Mouse (Mus musculus) ES-Bruce4 (cell line): ENCODE results near the gene Cdh13. TPM values are rescaled to one million over a fixed set of nuclear protein-coding genes. Genes with fewer than 3 reads are reported as not detected.

Experiments
- H3K27ac ChIP-seq: 2 replicates; pipeline ENCODE4 v1.5.1; 2012; ENCODE audit warnings: low read length, inconsistent platforms; ENCODE audit not compliant: insufficient read depth
- H3K27me3 ChIP-seq: 2 replicates; pipeline ENCODE4 v1.6.1; 2012; ENCODE audit warnings: mild to moderate bottlenecking, low read length, inconsistent platforms; ENCODE audit not compliant: control insufficient read depth, poor library complexity, insufficient read depth, severe bottlenecking
- H3K36me3 ChIP-seq: 2 replicates; pipeline ENCODE4 v1.6.1; 2012; ENCODE audit warnings: inconsistent platforms, mild to moderate bottlenecking, low read length, moderate library complexity; ENCODE audit not compliant: control insufficient read depth, poor library complexity, insufficient read depth, severe bottlenecking
- H3K4me1 ChIP-seq: one replicate; pipeline ENCODE4 v1.8.1; 2011; ENCODE audit warnings: low read length; ENCODE audit not compliant: control insufficient read depth, insufficient read depth
- H3K4me3 ChIP-seq: 2 replicates; pipeline ENCODE4 v1.5.1; 2011; ENCODE audit warnings: low read depth, mild to moderate bottlenecking, low read length
- H3K9ac ChIP-seq: 2 replicates; pipeline ENCODE4 v1.6.1; 2012; ENCODE audit warnings: low read depth, mild to moderate bottlenecking, inconsistent platforms; ENCODE audit not compliant: poor library complexity, severe bottlenecking
- H3K9me3 ChIP-seq: replicated peaks from 2 replicates; pipeline ENCODE4 v1.6.1; 2012; ENCODE audit warnings: mild to moderate bottlenecking, low read length, inconsistent platforms; ENCODE audit not compliant: control insufficient read depth, poor library complexity, insufficient read depth, severe bottlenecking
- CTCF ChIP-seq: IDR thresholded peaks from one replicate; pipeline ENCODE4 v1.8.1; 2011; ENCODE audit warnings: low read depth, low read length
- EP300 ChIP-seq: IDR thresholded peaks from 2 replicates; pipeline ENCODE4 v1.6.1; 2011; ENCODE audit warnings: low read depth, low read length; ENCODE audit not compliant: insufficient read depth
- POLR2A ChIP-seq: IDR thresholded peaks from one replicate; pipeline ENCODE4 v1.8.1; 2011; ENCODE audit warnings: low read length; ENCODE audit not compliant: insufficient read depth
- polyA plus RNA-seq: library from polyadenylated mRNA; stranded (reverse); fragments of >200 nt; gene quantifications from 2 replicates; pipeline ENCODE4 v1.2.4, GENCODE M21; 2011; ENCODE audit warnings: low read depth; ENCODE audit not compliant: missing spikeins, insufficient read depth, insufficient read length

Gene Cdh13
- polyA plus RNA-seq, 1 experiment, result 2.0 TPM

DNA sequence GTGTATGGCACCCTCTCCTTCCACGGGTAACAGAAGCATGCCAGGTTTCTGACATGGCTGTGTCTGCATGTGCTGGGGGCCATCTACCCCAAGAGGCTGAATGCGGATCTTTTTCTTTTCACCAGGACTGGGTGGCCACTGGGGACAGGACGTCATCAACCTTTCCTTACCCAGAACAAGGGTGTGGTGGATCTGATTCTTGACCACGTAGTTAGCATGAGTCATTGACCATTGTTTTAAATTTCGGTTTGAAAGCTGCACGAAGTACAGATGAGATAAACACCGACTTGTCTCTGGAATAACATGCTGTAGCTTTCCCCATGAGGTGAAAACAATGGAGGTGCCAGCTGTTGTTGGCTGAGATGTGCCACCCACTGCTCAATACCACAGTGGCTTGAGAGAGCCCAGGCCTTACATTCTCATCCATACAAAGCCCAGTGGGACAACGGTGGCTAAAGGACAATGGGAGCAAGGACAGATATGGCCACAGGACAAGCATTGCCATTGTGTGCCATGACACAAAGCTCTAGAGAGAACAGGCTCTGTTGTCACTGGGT is 161.2 kb downstream of the Cdh13 start:
- no peak overlapping the region for H3K9ac ChIP-seq
- H3K27ac ChIP-seq, result no peak overlapping the region
- H3K9me3 ChIP-seq, result no peaks in the 10 kb centered on the region
- H3K4me3 ChIP-seq, result no peak overlapping the region
- H3K36me3 ChIP-seq, result no peaks in the 10 kb centered on the region
- no peaks in the 10 kb centered on the region; the same call in 1 of the 2 replicates for H3K27me3 ChIP-seq
- TF ChIP-seq EP300, result no peak
- TF ChIP-seq CTCF, result no peak
- TF ChIP-seq POLR2A, result no peak
- no peaks in the 10 kb centered on the region for H3K4me1 ChIP-seq

- TF ChIP-seq POLR2A (no peak), CTCF (no peak)
- Histone ChIP-seq H3K27me3 (no peaks in the 10 kb centered on the region; the same call in 1 of the 2 replicates), H3K4me1 (no peaks in the 10 kb centered on the region), H3K36me3 (no peaks in the 10 kb centered on the region), H3K9ac (no peak overlapping the region), H3K4me3 (no peak overlapping the region), H3K9me3 (no peaks in the 10 kb centered on the region), H3K27ac (no peak overlapping the region)
Observed at GRCm38 (mm10) chr8:118446516-118446915, 163.0 kb downstream of the Cdh13 start.

- Histone ChIP-seq H3K4me1 (no peaks in the 10 kb centered on the region), H3K9me3 (no peaks in the 10 kb centered on the region), H3K27ac (no peak overlapping the region), H3K36me3 (no peaks in the 10 kb centered on the region), H3K27me3 (no peaks in the 10 kb centered on the region; the same call in 1 of the 2 replicates), H3K4me3 (no peak overlapping the region), H3K9ac (no peak overlapping the region)
- TF ChIP-seq CTCF (no peak), EP300 (no peak), POLR2A (no peak)
Observed at GRCm38 (mm10) chr8:118448011-118448410, 164.5 kb downstream of the Cdh13 start.

GRCm38 (mm10) chr8:118452445-118453103 is 169.0 kb downstream of the Cdh13 start:
- Histone ChIP-seq H3K4me1 (no peaks in the 10 kb centered on the region), H3K9me3 (no peaks in the 10 kb centered on the region), H3K4me3 (no peak overlapping the region), H3K36me3 (no peaks in the 10 kb centered on the region), H3K27ac (no peak overlapping the region), H3K27me3 (no peaks in the 10 kb centered on the region), H3K9ac (no peak overlapping the region)
- no peak for TF ChIP-seq POLR2A
- no peak for TF ChIP-seq EP300
- no peak for TF ChIP-seq CTCF

DNA sequence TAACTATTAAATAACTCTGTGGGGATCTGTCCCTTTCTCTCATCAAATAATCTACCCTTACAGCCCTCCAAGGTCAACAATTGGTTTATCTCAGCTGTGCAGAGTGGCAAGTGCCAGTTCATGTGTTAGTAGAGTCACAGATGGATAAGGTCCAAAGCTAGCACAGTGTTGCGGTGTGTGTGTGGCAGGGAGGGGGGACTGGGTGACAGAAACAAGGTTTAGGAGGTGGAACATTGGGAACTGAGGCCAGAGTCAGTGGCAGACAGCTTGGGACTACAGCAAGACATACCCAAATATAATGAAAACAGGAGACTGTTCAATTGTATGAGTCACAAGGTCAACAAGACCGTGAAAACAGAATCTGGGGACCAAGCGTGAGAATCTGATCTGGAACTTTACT is 171.7 kb downstream of the Cdh13 start:
- H3K4me3 ChIP-seq, result no peak overlapping the region
- no peaks in the 10 kb centered on the region for H3K9me3 ChIP-seq

GRCm38 (mm10) chr8:118465330-118465948 is 181.9 kb downstream of the Cdh13 start:
- H3K9ac ChIP-seq, result no peak overlapping the region
- no peaks in the 10 kb centered on the region for H3K36me3 ChIP-seq
- no peaks in the 10 kb centered on the region; the same call in none of the 2 replicates for H3K27me3 ChIP-seq
- H3K27ac ChIP-seq, result no peak overlapping the region
- no peaks in the 10 kb centered on the region for H3K4me1 ChIP-seq
- TF ChIP-seq EP300 (no peak), POLR2A (no peak)
- peaks cover 14% of the 10 kb centered on the region; the same call in 1 of the 2 replicates for H3K9me3 ChIP-seq
- no peak overlapping the region for H3K4me3 ChIP-seq

More for the DNA sequence above, 171.7 kb downstream of the Cdh13 start:
- Histone ChIP-seq H3K36me3 (no peaks in the 10 kb centered on the region), H3K4me1 (no peaks in the 10 kb centered on the region), H3K9ac (no peak overlapping the region), H3K27ac (no peak overlapping the region), H3K27me3 (no peaks in the 10 kb centered on the region)
- no peak for TF ChIP-seq POLR2A
- no peak for TF ChIP-seq EP300
- TF ChIP-seq CTCF, result no peak
